Mouse (Mus musculus) hindbrain, embryonic 15.5 days (tissue): Measurements from ENCODE around the gene Mindy2. TPM values are rescaled to one million over a fixed set of nuclear protein-coding genes. Genes with fewer than 3 reads are reported as not detected.
"Not testable (repeated sequence)": the region's sequence is repeated elsewhere in the genome, so short reads cannot be mapped to it uniquely, and the experiment has no call there.

Source experiments
- ATAC-seq: fragments of 200-750 bp; cut with Nextera tagmentation; 2 replicates; pipeline ENCODE4 v1.8.0; 2017; ENCODE audit warnings: low read depth, moderate number of reproducible peaks, moderate TSS enrichment; ENCODE audit not compliant: low FRiP score
- H3K27ac ChIP-seq: fragments of 300-500 bp; sonication (generic); replicated peaks from 2 replicates; pipeline ENCODE4 v1.5.1; 2015; ENCODE audit warnings: mild to moderate bottlenecking, inconsistent platforms
- H3K27me3 ChIP-seq: fragments of 300-500 bp; sonication (generic); 2 replicates; pipeline ENCODE4 v1.6.1; 2015; ENCODE audit warnings: control low read depth, inconsistent platforms
- H3K36me3 ChIP-seq: fragments of 300-500 bp; sonication (generic); 2 replicates; pipeline ENCODE4 v1.6.1; 2015; ENCODE audit warnings: control low read depth, inconsistent platforms
- H3K4me1 ChIP-seq: fragments of 300-500 bp; sonication (generic); replicated peaks from 2 replicates; pipeline ENCODE4 v1.6.1; 2015; ENCODE audit warnings: control low read depth, inconsistent platforms
- H3K4me2 ChIP-seq: fragments of 300-500 bp; sonication (generic); 2 replicates; pipeline ENCODE4 v1.6.1; 2015; ENCODE audit warnings: moderate library complexity, mild to moderate bottlenecking, inconsistent platforms
- H3K4me3 ChIP-seq: fragments of 300-500 bp; sonication (generic); 2 replicates; pipeline ENCODE4 v1.5.1; 2015; ENCODE audit warnings: mild to moderate bottlenecking, inconsistent platforms
- H3K9ac ChIP-seq: fragments of 300-500 bp; sonication (generic); 2 replicates; pipeline ENCODE4 v1.6.1; 2015; ENCODE audit warnings: inconsistent platforms
- H3K9me3 ChIP-seq: fragments of 300-500 bp; sonication (generic); 2 replicates; pipeline ENCODE4 v1.6.1; 2016; ENCODE audit warnings: control low read depth, inconsistent platforms
- WGBS: fragments of 180-500 bp; shearing (Covaris S2); methylation state at CpG from one replicate; pipeline ENCODE4 v1.1.7; 2015; 5-methylcytosine and 5-hydroxymethylcytosine counted together
- polyA plus RNA-seq: library from polyadenylated mRNA; unstranded; fragments of >200 nt; fragmentation: Nextera tagmentation; extraction: Ambion mirVana; gene quantifications from 2 replicates; pipeline ENCODE4 v1.2.1, GENCODE M21; 2015

The Mindy2 gene
- polyA plus RNA-seq, 1 experiment from 2014 or later, result 28.0 TPM

DNA sequence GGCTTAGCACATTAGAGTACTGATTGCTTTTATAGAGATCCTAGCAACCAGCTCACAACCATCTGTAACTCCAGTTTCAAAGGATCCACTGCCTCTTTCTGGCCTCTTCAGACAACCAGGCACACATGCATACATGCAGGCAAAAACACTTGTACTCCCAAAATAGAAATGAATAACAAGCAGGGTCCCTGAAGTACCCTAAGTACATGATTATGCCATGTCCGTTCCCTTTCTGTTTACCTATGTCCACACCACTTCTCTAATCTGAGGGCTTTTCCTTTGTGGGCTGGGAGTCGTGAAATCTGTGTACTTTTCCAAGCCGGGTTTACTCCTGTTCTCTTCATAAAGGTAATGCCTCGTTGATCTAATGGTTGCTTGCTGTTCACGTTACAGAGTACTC, 89.3 kb downstream of the Mindy2 start:
- no peak overlapping the region for H3K4me3 ChIP-seq
- 89% methylated on average over 5 of the region's 5 CpGs for WGBS

DNA sequence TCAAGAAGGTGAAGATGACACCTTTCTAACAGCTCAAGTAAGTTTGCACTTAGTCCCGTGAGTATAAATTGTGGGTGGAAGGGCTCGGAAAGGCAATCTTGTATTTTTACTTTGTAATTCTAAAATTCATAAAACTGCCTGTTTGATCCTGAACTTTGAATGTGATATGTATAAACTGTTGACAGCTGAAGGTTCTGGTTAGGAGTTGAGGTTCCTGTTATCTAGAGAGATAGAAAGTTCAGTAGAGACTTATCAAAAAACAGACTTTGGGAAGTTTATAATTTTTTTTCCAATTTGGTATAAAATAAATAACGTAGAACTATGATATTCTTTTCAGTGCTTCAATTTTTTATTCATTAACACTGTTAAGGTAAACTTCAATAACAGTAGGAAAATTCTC, 94.1 kb downstream of the Mindy2 start:
- H3K9ac ChIP-seq, result no peak overlapping the region
- H3K4me1 ChIP-seq, result no peaks in the 10 kb centered on the region; the same call in 1 of the 2 replicates
- H3K27me3 ChIP-seq, result no peaks in the 10 kb centered on the region
- H3K9me3 ChIP-seq, result no peaks in the 10 kb centered on the region
- no peak overlapping the region for H3K27ac ChIP-seq
- WGBS, result 96% methylated on average over 3 of the region's 3 CpGs
- no peak for ATAC-seq
- H3K36me3 ChIP-seq, result peaks cover 5% of the 10 kb centered on the region; the same call in 1 of the 2 replicates
- no peak overlapping the region for H3K4me3 ChIP-seq
- no peak overlapping the region for H3K4me2 ChIP-seq

More for the DNA sequence above, 89.3 kb downstream of the Mindy2 start:
- Histone ChIP-seq H3K9me3 (no peaks in the 10 kb centered on the region), H3K36me3 (peaks cover 4% of the 10 kb centered on the region), H3K9ac (no peak overlapping the region), H3K27ac (no peak overlapping the region), H3K27me3 (no peaks in the 10 kb centered on the region), H3K4me2 (no peak overlapping the region), H3K4me1 (no peaks in the 10 kb centered on the region)
- no peak for ATAC-seq

DNA sequence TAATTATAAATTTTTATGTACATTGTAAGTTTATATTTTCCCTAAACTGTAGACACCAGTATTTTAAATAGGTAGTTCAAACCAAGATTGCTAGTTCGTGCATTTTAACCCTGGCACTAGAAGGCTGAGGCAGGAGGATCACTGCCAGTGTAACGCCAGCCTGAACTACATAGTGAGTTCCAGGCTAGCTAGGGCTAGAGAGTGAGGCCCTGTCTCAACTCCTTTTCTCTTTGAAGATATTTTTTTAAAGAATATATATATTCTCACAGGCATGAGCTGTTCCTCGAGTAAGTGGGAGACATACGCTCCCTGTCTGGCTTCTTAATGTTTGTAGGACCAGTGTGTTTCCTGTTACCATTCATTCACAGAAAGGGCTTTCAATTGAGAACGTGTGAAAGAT, 100.2 kb downstream of the Mindy2 start:
- Histone ChIP-seq H3K4me3 (no peak overlapping the region), H3K9ac (no peak overlapping the region), H3K4me2 (no peak overlapping the region), H3K27me3 (no peaks in the 10 kb centered on the region), H3K4me1 (no peaks in the 10 kb centered on the region; the same call in 1 of the 2 replicates), H3K36me3 (0 out of 2 replicates have a peak, but pooled peaks cover 10% of the 10 kb centered on the region), H3K9me3 (no peaks in the 10 kb centered on the region), H3K27ac (no peak overlapping the region)
- no peak for ATAC-seq
- 90% methylated on average over 5 of the region's 5 CpGs for WGBS

DNA sequence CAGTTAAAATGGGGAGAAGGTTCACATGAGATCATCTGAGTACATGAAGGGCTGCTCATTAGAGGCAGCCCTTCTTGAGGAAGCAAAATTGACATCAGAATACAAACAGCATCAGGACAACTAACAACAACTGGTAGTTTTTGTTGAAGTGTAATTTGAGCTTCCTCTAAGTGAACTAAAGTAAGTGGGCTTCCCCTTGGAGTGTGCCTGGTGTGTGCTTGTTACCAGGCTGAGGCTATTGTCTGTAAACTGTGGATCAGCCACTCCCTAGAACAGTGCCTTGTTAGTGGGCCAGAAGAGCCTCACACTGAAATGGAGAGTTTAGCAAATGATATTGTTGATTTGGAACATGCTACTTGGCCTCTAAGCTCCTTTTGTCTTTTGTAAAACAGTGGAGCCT, 101.5 kb downstream of the Mindy2 start:
- Histone ChIP-seq H3K4me3 (no peak overlapping the region), H3K9me3 (no peaks in the 10 kb centered on the region), H3K4me1 (no peaks in the 10 kb centered on the region; the same call in 1 of the 2 replicates), H3K4me2 (no peak overlapping the region), H3K27me3 (no peaks in the 10 kb centered on the region), H3K9ac (no peak overlapping the region), H3K36me3 (0 out of 2 replicates have a peak, but pooled peaks cover 10% of the 10 kb centered on the region), H3K27ac (no peak overlapping the region)
- ATAC-seq, result no peak

DNA sequence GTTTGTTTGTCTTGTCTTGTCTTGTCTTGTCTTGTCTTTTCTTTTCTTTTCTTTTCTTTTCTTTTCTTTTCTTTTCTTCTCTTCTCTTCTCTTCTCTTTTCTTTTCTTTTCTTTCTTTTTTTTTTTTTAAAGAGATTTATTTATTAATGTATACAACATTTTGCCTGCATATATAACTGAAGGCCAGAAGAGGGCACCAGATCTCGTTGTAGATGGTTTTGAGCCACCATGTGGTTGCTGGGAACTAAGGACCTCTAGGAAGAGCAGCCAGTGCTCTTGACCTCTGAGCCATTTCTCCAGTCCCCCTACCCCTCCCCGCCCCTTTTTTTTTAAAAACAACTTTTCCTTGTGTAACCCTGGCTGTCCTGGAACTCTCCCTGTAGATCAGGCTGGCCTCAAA, 104.7 kb downstream of the Mindy2 start:
- WGBS, result 98% methylated on average over 2 of the region's 2 CpGs

DNA sequence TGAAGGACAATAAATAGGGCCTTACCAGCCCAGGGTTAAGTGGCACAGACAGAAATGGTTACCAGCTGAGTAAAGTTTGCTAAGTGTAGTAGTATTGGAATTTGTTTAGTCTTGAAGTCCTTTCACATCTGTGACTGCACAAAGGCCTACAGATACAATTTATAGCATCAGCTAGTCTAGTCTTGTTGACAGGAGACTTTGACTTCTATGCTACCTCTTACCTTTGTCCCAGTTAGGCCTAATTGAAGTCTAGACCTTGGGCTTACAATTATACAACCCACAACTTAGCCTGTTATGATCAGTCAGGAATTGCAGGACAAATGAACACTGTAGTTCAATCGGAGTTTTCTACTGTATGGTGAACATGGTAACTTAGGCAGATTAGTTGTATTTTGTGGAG, 105.5 kb downstream of the Mindy2 start:
- no peaks in the 10 kb centered on the region for H3K9me3 ChIP-seq
- WGBS, result 100% methylated on average over 1 of the region's 1 CpGs
- H3K36me3 ChIP-seq, result peaks cover 10% of the 10 kb centered on the region; the same call in 1 of the 2 replicates
- no peaks in the 10 kb centered on the region for H3K27me3 ChIP-seq
- H3K27ac ChIP-seq, result no peak overlapping the region
- H3K4me3 ChIP-seq, result no peak overlapping the region
- no peak for ATAC-seq
- H3K4me2 ChIP-seq, result no peak overlapping the region
- 0 out of 2 replicates have a peak, but pooled peaks cover 9% of the 10 kb centered on the region for H3K4me1 ChIP-seq
- H3K9ac ChIP-seq, result no peak overlapping the region

More for the DNA sequence above, 104.7 kb downstream of the Mindy2 start:
- H3K27me3 ChIP-seq, H3K4me2 ChIP-seq, H3K27ac ChIP-seq, H3K4me3 ChIP-seq, H3K9ac ChIP-seq, H3K4me1 ChIP-seq, ATAC-seq, H3K9me3 ChIP-seq: not testable (repeated sequence)
- H3K36me3 ChIP-seq, result peaks cover 10% of the 10 kb centered on the region; the same call in 1 of the 2 replicates

Other genes starting within 250 kb of the Mindy2 start
- 30.7 and 40.5 TPM in 2 replicates for gene Ccnb2, start 235.6 kb downstream of the Mindy2 start, polyA plus RNA-seq
- gene Rnf111, start 153.4 kb downstream of the Mindy2 start, polyA plus RNA-seq, result 31.8 and 33.6 TPM in 2 replicates
- 58.4 and 59.0 TPM in 2 replicates for gene Sltm, start 114.4 kb downstream of the Mindy2 start, polyA plus RNA-seq
- 0.64 and 1.0 TPM in 2 replicates for gene Gm10642, start 923 bp downstream of the Mindy2 start, polyA plus RNA-seq
- gene Adam10, start 21.8 kb upstream of the Mindy2 start, polyA plus RNA-seq, result 54.9 and 55.3 TPM in 2 replicates